Mouse (Mus musculus): ENCODE results near the gene F10.

DNA sequence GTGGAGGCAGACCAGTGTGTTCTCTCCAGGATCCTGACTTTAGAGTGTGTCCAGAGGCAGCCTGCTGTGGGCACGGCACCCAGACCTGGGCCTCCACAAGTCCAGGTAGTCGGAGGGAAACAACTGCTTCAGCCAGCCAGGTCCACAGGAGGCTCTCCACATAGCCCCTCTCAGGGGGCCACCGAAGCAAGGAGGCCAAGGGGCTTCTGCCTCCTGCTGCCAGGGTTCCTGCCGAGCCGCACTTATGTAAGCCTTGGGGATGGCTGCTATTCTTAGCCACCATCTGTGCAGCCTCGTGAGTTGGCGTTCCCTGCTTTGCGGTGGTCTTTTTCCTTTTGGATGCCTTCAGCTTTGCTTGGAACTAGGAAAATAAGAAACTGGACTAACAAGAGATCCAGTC, 49.5 kb upstream of the F10 start:
- TF ChIP-seq USF1 (IDR thresholded peaks at IDR 0.05; ENCODE audit: low read depth) (no peak), POLR2AphosphoS2 (IDR thresholded peaks at IDR 0.05; ENCODE audit: insufficient read length, low read depth) (no peak), TCF12 (IDR thresholded peaks at IDR 0.05; ENCODE audit: insufficient read depth, poor library complexity, severe bottlenecking) (no peak), POLR2A (IDR thresholded peaks at IDR 0.05; ENCODE audit: insufficient read length, low read depth) (no peak), CEBPB (IDR thresholded peaks at IDR 0.05; ENCODE audit: insufficient read depth, poor library complexity, severe bottlenecking) (no peak), MAX (IDR thresholded peaks at IDR 0.05; ENCODE audit: low read depth) (no peak)
